Comparison of ENCODE assay signal across 9 mouse cellular contexts in genomic region chr2:105680999-105681710, GRCm38 (mm10). TPM values are rescaled to one million over a fixed set of nuclear protein-coding genes. Genes with fewer than 3 reads are reported as not detected.
DNase-seq lines count a peak whose midpoint lies in the region; ATAC-seq and TF ChIP-seq lines count a peak whose summit lies in the region.
"Had no signal": no experiment of that assay in that cellular context is flagged by ENCODE, and none has a peak within 500 bp of the region (broad histone marks: within the 10 kb centered on the region; RNA-seq: fewer than 3 reads in every experiment).

No protein-coding gene starts in this region.

- peak overlapping the region; percentile 98 for H3K27ac ChIP-seq in cerebellum, adult 2 months (ENCODE audit: insufficient read depth, low read length)
- H3K27ac ChIP-seq in cortical plate, adult 2 months (ENCODE audit: insufficient read depth, low read length), result peak overlapping the region; percentile 64; the same call in 1 of the 2 replicates
- H3K27ac ChIP-seq in hindbrain, embryonic 13.5 days, result peak overlapping the region; percentile 69
- no peak overlapping the region for H3K27ac ChIP-seq in midbrain, postnatal 0 days (ENCODE audit: low read depth, low read length)

- H3K9ac ChIP-seq in hindbrain, embryonic 13.5 days, result peak overlapping the region; percentile 61
- no peak overlapping the region for H3K9ac ChIP-seq in midbrain, postnatal 0 days (replicated peaks; ENCODE audit: low read length, poor library complexity, severe bottlenecking)

- peaks cover 4% of the 10 kb centered on the region; the same call in 1 of the 2 replicates for H3K4me1 ChIP-seq in cerebellum, adult 2 months (ENCODE audit: control insufficient read depth, insufficient read depth, low read length)
- no peaks in the 10 kb centered on the region for H3K4me1 ChIP-seq in cortical plate, adult 2 months (ENCODE audit: control insufficient read depth, insufficient read depth, low read length)
- H3K4me1 ChIP-seq in hindbrain, embryonic 13.5 days (replicated peaks), result peaks cover 35% of the 10 kb centered on the region
- no peaks in the 10 kb centered on the region for H3K4me1 ChIP-seq in midbrain, postnatal 0 days (ENCODE audit: insufficient read depth, low read length)

- peak; percentile 72 to 84 for DNase-seq in cerebellum, adult 2 months
- peak; percentile 72 for DNase-seq in midbrain, postnatal 0 days (ENCODE audit: low spot score)
- no peak for DNase-seq in thymus, postnatal 36 days
- no peak for DNase-seq in ovary, postnatal 10 days (ENCODE audit: low spot score)
- DNase-seq in thymus, postnatal 10 days (ENCODE audit: low spot score in 2 of 2), result no peak

- H3K27me3 ChIP-seq in cerebellum, adult 2 months (ENCODE audit: control insufficient read depth, insufficient read depth, low read length), result no peaks in the 10 kb centered on the region
- peaks cover 81% of the 10 kb centered on the region for H3K27me3 ChIP-seq in hindbrain, embryonic 13.5 days
- peaks cover 84% of the 10 kb centered on the region for H3K27me3 ChIP-seq in midbrain, postnatal 0 days (ENCODE audit: insufficient read depth, low read length)

- H3K4me2 ChIP-seq in hindbrain, embryonic 13.5 days, result peak overlapping the region; percentile 50
- peak overlapping the region; percentile 29 for H3K4me2 ChIP-seq in midbrain, postnatal 0 days (ENCODE audit: low read depth, low read length, poor library complexity, severe bottlenecking)

- 3% methylated on average over 30 of the region's 30 CpGs for WGBS in cerebellum, adult 2 months
- 3% methylated on average over 30 of the region's 30 CpGs for WGBS in hindbrain, embryonic 13.5 days
- WGBS in midbrain, postnatal 0 days, result 4% methylated on average over 30 of the region's 30 CpGs

- peak overlapping the region; percentile 61 for H3K4me3 ChIP-seq in cerebellum, adult 2 months (replicated peaks; ENCODE audit: insufficient read depth, low read depth, low read length)
- H3K4me3 ChIP-seq in cortical plate, adult 2 months (ENCODE audit: insufficient read depth, low read length), result no peak overlapping the region
- peak overlapping the region; percentile 51 for H3K4me3 ChIP-seq in hindbrain, embryonic 13.5 days
- H3K4me3 ChIP-seq in midbrain, postnatal 0 days (ENCODE audit: low read depth, low read length), result peak overlapping the region; percentile 6; the same call in 1 of the 2 replicates

- 0 out of 2 replicates have a peak, but pooled peaks have one; percentile 10 for TF ChIP-seq POLR2A in cerebellum, adult 2 months (IDR thresholded peaks at IDR 0.05; ENCODE audit: borderline replicate concordance, insufficient read depth, low read length)
- no peak for TF ChIP-seq POLR2A in cortical plate, adult 2 months (IDR thresholded peaks at IDR 0.05; ENCODE audit: extremely low read depth, insufficient read depth, low read length)

- no peak for TF ChIP-seq CTCF in cerebellum, adult 2 months (IDR thresholded peaks at IDR 0.05; ENCODE audit: borderline replicate concordance, insufficient read depth, low read depth, low read length)
- no peak for TF ChIP-seq CTCF in cortical plate, adult 2 months (IDR thresholded peaks at IDR 0.05; ENCODE audit: extremely low read depth, insufficient read depth, low read length)
- TF ChIP-seq CTCF in midbrain, postnatal 0 days (IDR thresholded peaks at IDR 0.05), result no peak

- no peaks in the 10 kb centered on the region for H3K36me3 ChIP-seq in hindbrain, embryonic 13.5 days
- H3K36me3 ChIP-seq in midbrain, postnatal 0 days (ENCODE audit: insufficient read depth, low read length), result no peaks in the 10 kb centered on the region

- no peaks in the 10 kb centered on the region for H3K9me3 ChIP-seq in hindbrain, embryonic 13.5 days
- H3K9me3 ChIP-seq in midbrain, postnatal 0 days (ENCODE audit: low read length), result no peaks in the 10 kb centered on the region

- ATAC-seq in cerebellum, adult (ENCODE audit: insufficient number of reproducible peaks, low FRiP score, low TSS enrichment), result no peak
- no peak; the same call in 1 of the 2 replicates for ATAC-seq in hindbrain, embryonic 13.5 days (ENCODE audit: low FRiP score)
- ATAC-seq in midbrain, postnatal 0 days (ENCODE audit: low FRiP score), result no peak

RNA-seq across cellular contexts. Expression of gene Pax6, which starts 12.5 kb away (rescaled TPM):
- polyA plus RNA-seq in cerebellum, adult 2 months (2012; rRNA removed), result 84.5 and 103 TPM in 2 replicates
- polyA plus RNA-seq in cortical plate, adult 2 months (2012; rRNA removed), result 9.2 and 11.7 TPM in 2 replicates
- polyA plus RNA-seq in hindbrain, embryonic 13.5 days (2015; fragmentation: Nextera tagmentation; extraction: Ambion mirVana), result 26.4 and 29.8 TPM in 2 replicates
- total RNA-seq in midbrain, postnatal 0 days (2014; rRNA removed), result 15.4 and 27.1 TPM in 2 replicates
- polyA plus RNA-seq in midbrain, postnatal 0 days (2015; fragmentation: Nextera tagmentation; extraction: Ambion mirVana), result 6.9 and 11.3 TPM in 2 replicates
- total RNA-seq: common myeloid progenitor, adult 5-6 weeks had no signal

Comparison
In these comparisons a context has a peak if more than half of its experiments do, and no peak if none do; other contexts are left out.
1. DNase-seq: peak in cerebellum, adult 2 months (2 of 2) and midbrain, postnatal 0 days (single experiment); none in thymus, postnatal 36 days (0 of 2), ovary, postnatal 10 days (single experiment) and thymus, postnatal 10 days (0 of 2).